Mouse (Mus musculus) liver, adult 2 months (tissue): ENCODE results near the gene Ndufa11. TPM values are rescaled to one million over a fixed set of nuclear protein-coding genes. Genes with fewer than 3 reads are reported as not detected.

Experiments used
- DNase-seq: peaks from one replicate; pipeline ENCODE4 v3.0.0-alpha.2; 2011; ENCODE audit warnings: low read depth, low spot score; ENCODE audit errors: extremely low read depth
- H3K27ac ChIP-seq: fragments of 200-500 bp; replicated peaks from 2 replicates; pipeline ENCODE4 v1.5.1; 2012; ENCODE audit warnings: low read depth, mild to moderate bottlenecking, control low read depth, inconsistent platforms, low read length; ENCODE audit not compliant: insufficient read depth
- H3K27me3 ChIP-seq: fragments of 200-500 bp; 2 replicates; pipeline ENCODE4 v1.6.1; 2012; ENCODE audit warnings: mild to moderate bottlenecking, moderate library complexity, low read length, inconsistent platforms; ENCODE audit not compliant: control insufficient read depth, insufficient read depth
- H3K36me3 ChIP-seq: fragments of 200-500 bp; 2 replicates; pipeline ENCODE4 v1.6.1; 2012; ENCODE audit warnings: low read length, inconsistent platforms; ENCODE audit not compliant: control insufficient read depth, insufficient read depth
- H3K4me1 ChIP-seq: fragments of 200-500 bp; 2 replicates; pipeline ENCODE4 v1.6.1; 2011; ENCODE audit warnings: low read length; ENCODE audit not compliant: control insufficient read depth, insufficient read depth
- H3K4me3 ChIP-seq: fragments of 200-500 bp; 2 replicates; pipeline ENCODE4 v1.5.1; 2011; ENCODE audit warnings: low read depth, mild to moderate bottlenecking, control low read depth, low read length, moderate library complexity; ENCODE audit not compliant: insufficient read depth
- H3K79me2 ChIP-seq: fragments of 200-500 bp; 2 replicates; pipeline ENCODE4 v1.6.1; 2012; ENCODE audit warnings: inconsistent platforms, mild to moderate bottlenecking, low read length, moderate library complexity; ENCODE audit not compliant: control insufficient read depth, insufficient read depth
- H3K9ac ChIP-seq: fragments of 200-500 bp; 2 replicates; pipeline ENCODE4 v1.6.1; 2012; ENCODE audit warnings: low read depth, mild to moderate bottlenecking, control low read depth, inconsistent platforms, low read length
- CTCF ChIP-seq: fragments of 200-500 bp; IDR thresholded peaks from 2 replicates; pipeline ENCODE4 v1.5.1; 2011; ENCODE audit warnings: low read depth, low read length, control low read depth
- POLR2A ChIP-seq: fragments of 200-500 bp; IDR thresholded peaks from 2 replicates; pipeline ENCODE4 v1.6.1; 2011; ENCODE audit warnings: low read length, control low read depth; ENCODE audit not compliant: insufficient read depth; ENCODE audit errors: extremely low read depth
- WGBS: fragments of 180-500 bp; shearing (Covaris S2); methylation state at CpG from one replicate; pipeline ENCODE4 v1.1.7; 2018; 5-methylcytosine and 5-hydroxymethylcytosine counted together
- polyA plus RNA-seq: library from polyadenylated mRNA; depleted of rRNA; stranded (reverse); fragments of >200 nt; gene quantifications from 2 replicates; pipeline ENCODE4 v1.2.3, GENCODE M21; 2012; rRNA removed
- total RNA-seq: library from RNA; depleted of rRNA; stranded (reverse); fragments of >200 nt; gene quantifications from 2 replicates; pipeline ENCODE4 v1.2.3, GENCODE M21; 2014; rRNA removed

Gene Ndufa11
- total RNA-seq, result 110 and 146 TPM in 2 replicates
- 462 and 466 TPM in 2 replicates for polyA plus RNA-seq

DNA sequence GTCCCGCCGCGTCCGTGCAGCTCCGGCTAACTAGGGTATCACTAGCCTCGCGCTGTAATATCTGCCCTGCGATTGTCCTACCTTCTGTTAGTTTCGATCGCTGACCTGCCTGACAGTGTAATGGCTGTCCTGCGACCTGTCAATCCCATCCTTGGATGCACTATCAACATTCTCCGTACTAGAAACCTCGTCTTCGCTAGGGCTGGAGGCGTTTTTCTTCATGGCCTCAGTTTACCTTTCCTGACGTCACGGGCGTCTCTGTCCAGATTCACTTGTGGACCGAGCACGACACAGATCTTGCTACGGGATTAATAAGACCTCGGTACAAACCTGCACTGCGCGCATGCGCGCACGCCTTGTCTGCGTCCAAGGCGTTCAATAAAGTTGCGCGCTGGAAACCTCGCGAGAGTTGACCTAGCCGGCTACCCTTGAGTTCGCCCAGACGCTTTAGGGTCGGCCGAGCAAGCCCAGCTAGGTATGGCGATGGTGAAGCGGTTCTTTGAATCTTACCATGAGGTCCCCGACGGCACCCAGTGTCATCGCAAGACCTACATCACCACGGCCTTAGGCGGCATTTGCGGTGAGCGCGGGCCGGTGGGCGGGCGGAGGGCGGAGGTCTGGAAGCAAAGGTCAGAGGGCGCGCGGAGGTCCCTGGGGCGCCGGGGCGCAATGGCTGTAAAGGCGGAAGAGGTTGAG lies at the start of gene Ndufa11, which contains the start of gene Vmac:
Ndufa11 (plus strand) TSS at position 405 of the 696 bp plus-strand sequence.
Vmac (minus strand) TSS at position 660 of the 696 bp plus-strand sequence.
- peak within 1 kb of the TSS; percentile 95 for H3K9ac ChIP-seq
- H3K4me1 ChIP-seq, result peaks cover 6% of the 10 kb centered on the region
- DNase-seq, result peak; percentile 86
- no peaks in the 10 kb centered on the region for H3K36me3 ChIP-seq
- peak within 1 kb of the TSS; percentile 92 for H3K27ac ChIP-seq
- peaks cover 20% of the 10 kb centered on the region; the same call in 1 of the 2 replicates for H3K79me2 ChIP-seq
- WGBS, result under 1% methylated on average over 59 of the region's 59 CpGs
- no peak for TF ChIP-seq CTCF
- TF ChIP-seq POLR2A, result peak; percentile 69
- H3K27me3 ChIP-seq, result no peaks in the 10 kb centered on the region
- H3K4me3 ChIP-seq, result peak within 1 kb of the TSS; percentile 91

GRCm38 (mm10) chr17:56668384-56669144 lies 49.0 kb upstream of the Ndufa11 start:
- no peaks in the 10 kb centered on the region for H3K4me1 ChIP-seq
- peak overlapping the region; percentile 61 for H3K4me3 ChIP-seq
- DNase-seq, result peak; percentile 79
- TF ChIP-seq POLR2A, result 0 out of 2 replicates have a peak, but pooled peaks have one; percentile 31
- TF ChIP-seq CTCF, result peak; percentile 87
- H3K27ac ChIP-seq, result peak overlapping the region; percentile 40
- peaks cover 3% of the 10 kb centered on the region; the same call in 1 of the 2 replicates for H3K79me2 ChIP-seq
- H3K27me3 ChIP-seq, result no peaks in the 10 kb centered on the region
- WGBS, result 6% methylated on average over 31 of the region's 31 CpGs
- H3K9ac ChIP-seq, result peak overlapping the region; percentile 65
- no peaks in the 10 kb centered on the region for H3K36me3 ChIP-seq

DNA sequence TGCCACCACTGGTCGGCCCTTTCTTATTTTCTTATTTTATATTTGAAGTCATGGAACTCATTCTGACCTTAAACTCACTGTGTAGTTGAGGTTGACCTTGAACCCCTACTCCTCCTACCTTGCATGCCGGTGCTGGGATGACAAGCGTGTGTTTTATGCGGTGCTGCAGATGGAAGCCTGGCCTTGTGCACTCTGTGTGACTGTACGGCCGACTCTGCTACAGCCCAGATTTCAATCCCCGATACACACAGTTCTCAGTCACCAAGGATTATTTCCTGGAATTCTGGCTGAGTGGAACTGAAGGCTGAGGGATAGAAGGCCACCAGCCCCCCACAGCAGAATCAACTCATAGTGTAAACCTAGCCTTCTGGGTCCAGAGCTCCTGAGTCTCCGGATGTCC lies 47.8 kb upstream of the Ndufa11 start:
- 89% methylated on average over 8 of the region's 8 CpGs for WGBS
- Histone ChIP-seq H3K9ac (no peak overlapping the region), H3K27me3 (no peaks in the 10 kb centered on the region), H3K36me3 (no peaks in the 10 kb centered on the region), H3K27ac (no peak overlapping the region), H3K79me2 (peaks cover 14% of the 10 kb centered on the region; the same call in 1 of the 2 replicates), H3K4me3 (no peak overlapping the region), H3K4me1 (peaks cover 5% of the 10 kb centered on the region)
- no peak for TF ChIP-seq POLR2A
- no peak for TF ChIP-seq CTCF
- DNase-seq, result no peak

GRCm38 (mm10) chr17:56672941-56673646 lies 44.5 kb upstream of the Ndufa11 start, which contains the start of gene Ranbp3:
TSS of gene Ranbp3 (plus strand) at chr17:56673294.
- no peaks in the 10 kb centered on the region for H3K36me3 ChIP-seq
- peak within 1 kb of the TSS; percentile 79 for H3K27ac ChIP-seq
- WGBS, result under 1% methylated on average over 61 of the region's 66 CpGs
- peaks cover 43% of the 10 kb centered on the region; the same call in 1 of the 2 replicates for H3K79me2 ChIP-seq
- H3K4me1 ChIP-seq, result peaks cover 5% of the 10 kb centered on the region
- peak within 1 kb of the TSS; percentile 92 for H3K9ac ChIP-seq
- TF ChIP-seq CTCF (no peak), POLR2A (peak; percentile 76)
- H3K4me3 ChIP-seq, result peak within 1 kb of the TSS; percentile 98
- no peaks in the 10 kb centered on the region for H3K27me3 ChIP-seq
- peak; percentile 95 for DNase-seq

GRCm38 (mm10) chr17:56673647-56674416 lies 43.7 kb upstream of the Ndufa11 start:
- Histone ChIP-seq H3K36me3 (no peaks in the 10 kb centered on the region), H3K4me3 (peak overlapping the region; percentile 98), H3K4me1 (peaks cover 5% of the 10 kb centered on the region), H3K9ac (peak overlapping the region; percentile 92), H3K27me3 (no peaks in the 10 kb centered on the region), H3K27ac (peak overlapping the region; percentile 57), H3K79me2 (peaks cover 45% of the 10 kb centered on the region; the same call in 1 of the 2 replicates)
- DNase-seq, result no peak
- 2% methylated on average over 34 of the region's 37 CpGs for WGBS
- TF ChIP-seq POLR2A (no peak), CTCF (no peak)
